Mouse (Mus musculus): ENCODE data around the gene Kcnn1.

- TF ChIP-seq POLR2A (IDR thresholded peaks at IDR 0.05; ENCODE audit: borderline replicate concordance, insufficient read depth, low read length) (no peak), CTCF (IDR thresholded peaks at IDR 0.05; ENCODE audit: borderline replicate concordance, insufficient read depth, low read depth, low read length) (no peak)
Observed at GRCm38 (mm10) chr8:70807304-70807703, 55.8 kb downstream of the Kcnn1 start.

All from cerebellum, adult 2 months (tissue).